Mouse (Mus musculus): ENCODE measurements around the gene Trim15.

GRCm38 (mm10) chr17:36885132-36885790 lies 18.3 kb upstream of the Trim15 start:
- TF ChIP-seq ZC3H11A (IDR thresholded peaks at IDR 0.05; ENCODE audit: borderline replicate concordance, low read depth, low read length) (no peak), CHD2 (IDR thresholded peaks at IDR 0.05; ENCODE audit: low read depth, low read length) (no peak), HCFC1 (IDR thresholded peaks at IDR 0.05; ENCODE audit: borderline replicate concordance, insufficient read depth, low read length) (no peak), MAFK (IDR thresholded peaks at IDR 0.05; ENCODE audit: insufficient read depth, low read depth, low read length) (no peak), ZNF384 (IDR thresholded peaks at IDR 0.05; ENCODE audit: low read depth, low read length) (no peak)
